Mouse (Mus musculus) ovary, adult 10 weeks (tissue): ENCODE data around the gene Olfr30. TPM values are rescaled to one million over a fixed set of nuclear protein-coding genes. Genes with fewer than 3 reads are reported as not detected.

Experiments used
- polyA plus RNA-seq: library from polyadenylated mRNA; stranded (reverse); fragments of 350-450 nt; fragmentation: Illumina TruSeq; extraction: RNeasy Lipid Tissue Mini Kit (QIAGEN cat#74804); gene quantifications from one replicate; pipeline ENCODE4 v1.2.3, GENCODE M21; 2014

The Olfr30 gene
- not detected for polyA plus RNA-seq

DNA sequence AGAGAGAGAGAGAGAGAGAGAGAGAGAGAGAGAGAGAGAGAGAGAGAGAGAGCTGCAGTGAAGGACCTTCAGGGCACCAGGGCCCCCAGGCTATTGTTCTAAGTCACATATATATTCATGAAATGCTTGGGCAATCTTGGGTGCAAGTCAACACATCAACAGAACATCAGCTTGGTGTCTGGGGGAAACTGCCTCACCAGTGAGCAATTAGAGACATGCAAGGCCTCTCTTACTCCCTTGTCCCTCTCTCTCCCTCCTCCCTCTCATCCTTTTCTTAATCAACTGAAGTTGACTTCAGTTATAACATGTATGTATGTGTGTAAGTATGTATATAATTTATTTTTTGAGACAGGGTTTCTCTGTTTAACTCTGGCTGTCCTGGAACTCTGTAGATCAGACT is at the start of gene Olfr30:
TSS of gene Olfr30 (minus strand) at position 101 of the 400 bp plus-strand sequence.

DNA sequence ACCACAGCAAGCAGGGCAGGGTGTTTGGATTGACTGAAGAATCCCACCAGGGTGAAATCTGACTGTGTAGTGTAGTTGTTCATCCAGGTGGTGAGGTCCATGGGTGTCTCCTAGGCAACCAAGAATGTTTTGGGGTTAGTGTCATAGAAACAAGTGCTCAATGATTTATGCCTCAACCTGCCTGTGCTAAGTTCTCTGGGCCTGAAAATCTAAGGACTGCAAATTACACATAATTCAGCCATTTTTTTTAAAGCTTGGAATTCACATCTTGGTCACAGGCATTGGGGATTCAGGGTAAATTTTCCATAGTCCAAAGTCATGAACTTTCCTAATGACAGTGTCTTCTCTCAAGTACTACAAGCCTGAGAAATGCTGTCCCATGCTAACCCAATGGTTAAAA is 40.4 kb upstream of the Olfr30 start, which contains the start of gene Olfr331:
TSS of gene Olfr331 (minus strand) at position 101 of the 400 bp plus-strand sequence.

DNA sequence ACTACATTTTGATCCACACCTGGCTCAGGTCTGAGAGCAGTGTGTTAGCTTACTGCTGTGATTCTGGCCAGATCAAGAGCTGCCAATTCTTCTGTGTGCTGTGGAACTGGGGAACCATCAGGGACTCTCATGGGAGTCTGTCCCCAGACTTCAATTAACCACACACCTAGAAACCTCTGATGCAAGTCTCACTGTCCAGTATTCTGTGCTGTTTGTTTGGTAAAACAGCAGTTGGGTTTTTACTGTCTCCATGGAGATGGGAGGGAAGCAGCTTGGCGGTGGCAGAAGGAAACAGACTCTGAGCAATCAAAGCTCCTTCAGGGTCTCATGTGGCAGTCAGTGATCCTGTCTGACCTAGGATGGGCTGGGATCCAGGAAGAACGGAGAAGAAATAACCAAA is 30.4 kb upstream of the Olfr30 start, which contains the start of gene Olfr332:
TSS of gene Olfr332 (minus strand) at position 101 of the 400 bp plus-strand sequence.

GRCm38 (mm10) chr11:58452759-58453158 is 9.3 kb downstream of the Olfr30 start, which contains the start of gene Lypd9:
Gene Lypd9 (minus strand): TSS chr11:58452923.

GRCm38 (mm10) chr11:58432259-58432658 is 29.8 kb downstream of the Olfr30 start, which contains the start of gene Gm12253:
Gene Gm12253 (plus strand): TSS chr11:58432559.

DNA sequence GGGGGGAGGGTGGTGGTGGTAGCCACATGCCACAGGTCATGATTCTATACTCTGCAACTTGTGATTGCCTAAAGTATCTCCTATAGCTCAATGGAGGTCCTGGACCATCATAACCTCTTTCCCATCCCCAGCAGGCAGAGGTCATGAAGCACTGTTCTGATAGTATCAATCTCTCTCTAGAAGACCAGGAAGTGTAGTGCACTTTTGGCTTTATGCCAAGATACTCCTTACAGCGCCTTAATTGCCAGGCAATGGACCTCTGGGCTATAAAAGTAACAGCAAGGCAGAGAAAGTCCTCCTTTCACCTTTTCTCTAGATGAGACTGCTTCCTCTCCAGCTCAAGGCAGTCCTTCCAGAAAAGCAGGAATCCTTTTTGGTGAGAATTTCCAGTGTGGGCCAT is 41.3 kb downstream of the Olfr30 start, which contains the start of gene 1810065E05Rik:
TSS of gene 1810065E05Rik (plus strand) at position 297 of the 400 bp plus-strand sequence.

Other genes starting within 250 kb of the Olfr30 start
- gene 4930438A08Rik, start 187.5 kb downstream of the Olfr30 start, polyA plus RNA-seq: not detected
- 0.48 TPM for gene Zfp692, start 155.2 kb downstream of the Olfr30 start, polyA plus RNA-seq
- 52.3 TPM for gene Zfp672, start 131.9 kb downstream of the Olfr30 start, polyA plus RNA-seq
- 0.80 TPM for gene Sh3bp5l, start 131.5 kb downstream of the Olfr30 start, polyA plus RNA-seq
- gene Lypd8, start 83.2 kb downstream of the Olfr30 start, polyA plus RNA-seq: not detected
- not detected for gene 1810065E05Rik, start 41.2 kb downstream of the Olfr30 start, polyA plus RNA-seq
- not detected for gene Gm12253, start 29.7 kb downstream of the Olfr30 start, polyA plus RNA-seq
- gene Lypd9, start 9.3 kb downstream of the Olfr30 start, polyA plus RNA-seq: not detected
- not detected for gene Olfr332, start 30.3 kb upstream of the Olfr30 start, polyA plus RNA-seq
- gene Olfr331, start 40.3 kb upstream of the Olfr30 start, polyA plus RNA-seq: not detected
- 4.5 TPM for gene Olfr330, start 72.6 kb upstream of the Olfr30 start, polyA plus RNA-seq
- gene Olfr329-ps, start 84.2 kb upstream of the Olfr30 start, polyA plus RNA-seq: 5.1 TPM
- 0.20 TPM for gene Olfr328, start 93.4 kb upstream of the Olfr30 start, polyA plus RNA-seq
- gene Olfr224, start 108.3 kb upstream of the Olfr30 start, polyA plus RNA-seq: not detected
- not detected for gene Olfr325, start 115.5 kb upstream of the Olfr30 start, polyA plus RNA-seq
- not detected for gene Olfr324, start 132.8 kb upstream of the Olfr30 start, polyA plus RNA-seq
- 0.80 TPM for gene 2210407C18Rik, start 153.8 kb upstream of the Olfr30 start, polyA plus RNA-seq
- not detected for gene Olfr323, start 168.2 kb upstream of the Olfr30 start, polyA plus RNA-seq
- not detected for gene Trim58, start 178.2 kb upstream of the Olfr30 start, polyA plus RNA-seq
- not detected for gene Olfr322, start 196.5 kb upstream of the Olfr30 start, polyA plus RNA-seq
- gene Olfr320, start 218.8 kb upstream of the Olfr30 start, polyA plus RNA-seq: not detected
- not detected for gene Olfr319, start 236.9 kb upstream of the Olfr30 start, polyA plus RNA-seq